Mouse (Mus musculus): Measurements from ENCODE around the gene Cnot1. TPM values are rescaled to one million over a fixed set of nuclear protein-coding genes. Genes with fewer than 3 reads are reported as not detected.

Gene Cnot1
- total and polyA plus RNA-seq, 2 experiments from 2014 or later: 25.4 to 141 TPM

DNA sequence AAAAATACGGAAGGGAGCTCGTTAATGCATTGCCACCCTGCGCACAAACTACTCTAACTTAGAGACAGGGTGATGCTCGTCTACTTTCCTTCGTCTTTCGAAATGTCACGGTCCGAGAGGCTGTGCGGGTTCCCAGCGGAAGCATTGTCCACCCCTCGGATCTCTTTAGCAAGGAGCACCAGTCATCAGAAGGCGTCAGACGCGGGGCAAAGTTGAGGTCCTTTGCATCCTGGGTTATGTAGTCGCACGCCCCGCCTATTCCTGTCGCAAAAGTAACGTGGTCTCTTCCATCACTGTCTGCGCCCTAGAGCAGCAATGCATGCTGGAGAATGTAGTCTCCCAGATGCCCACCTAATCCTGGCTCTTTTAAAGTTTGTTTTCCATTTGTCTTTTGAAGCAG is 597 bp upstream of the Cnot1 start:
- ATAC-seq: peak; percentile 94
- peak; percentile 98 for DNase-seq (ENCODE audit: low spot score)
- H3K27ac ChIP-seq: peak overlapping the region; percentile 96
- WGBS: under 1% methylated on average over 20 of the region's 20 CpGs
- no peak for TF ChIP-seq CTCF (IDR thresholded peaks at IDR 0.05; ENCODE audit: low read depth)
- peak overlapping the region; percentile 97 for H3K9ac ChIP-seq (replicated peaks; ENCODE audit: low read length)
- peak overlapping the region; percentile 98 for H3K4me3 ChIP-seq (ENCODE audit: low read length)
- no peaks in the 10 kb centered on the region for H3K36me3 ChIP-seq (ENCODE audit: insufficient read depth, low read length)
- peaks cover 10% of the 10 kb centered on the region for H3K4me1 ChIP-seq (ENCODE audit: insufficient read depth, low read length)
- peak overlapping the region; percentile 92 for H3K4me2 ChIP-seq (ENCODE audit: low read depth, low read length)
- no peaks in the 10 kb centered on the region for H3K9me3 ChIP-seq (ENCODE audit: low read length)
- no peaks in the 10 kb centered on the region for H3K27me3 ChIP-seq (ENCODE audit: insufficient read depth, low read length)

DNA sequence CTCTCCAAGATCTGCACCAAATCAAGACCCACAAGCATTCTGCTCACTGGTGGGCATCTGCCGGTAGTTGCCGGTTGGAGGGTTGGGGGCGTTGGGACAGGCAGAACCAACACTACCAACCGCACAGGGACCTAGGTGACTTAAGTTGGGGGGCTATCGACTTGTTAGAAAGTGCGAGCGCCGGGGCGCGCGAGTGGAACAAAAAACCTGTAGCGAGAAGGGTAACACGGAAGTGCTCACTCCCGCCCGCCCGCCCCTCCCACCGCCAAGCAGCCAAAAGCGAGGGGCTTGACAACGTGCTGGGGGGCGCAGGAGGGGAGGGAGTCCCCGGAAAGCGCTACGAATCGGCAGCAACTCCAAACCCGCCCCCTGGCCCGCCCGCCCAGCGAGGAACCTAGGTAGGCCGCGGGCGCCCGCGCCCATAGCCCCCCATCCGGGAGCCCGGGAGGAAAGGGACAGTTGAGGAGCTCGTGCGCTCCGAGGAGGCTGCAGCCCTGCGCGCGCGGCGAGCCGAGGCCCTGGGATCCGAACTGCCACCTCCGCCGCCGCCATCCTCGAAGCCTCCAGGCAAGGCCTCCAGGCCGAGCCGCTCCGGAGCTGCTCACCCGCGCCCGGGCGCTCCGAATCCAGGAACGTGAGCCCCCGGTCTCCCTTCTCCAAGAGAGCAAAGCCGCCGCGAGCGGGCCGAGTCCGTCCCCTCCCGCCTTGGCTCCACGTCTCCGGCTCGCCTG is 638 bp downstream of the Cnot1 start:
- DNase-seq (ENCODE audit: low spot score) (peak; percentile 43), ATAC-seq (no peak)
- no peak for TF ChIP-seq CTCF (IDR thresholded peaks at IDR 0.05; ENCODE audit: low read depth)
- Histone ChIP-seq H3K27ac (peak overlapping the region; percentile 96), H3K4me1 (ENCODE audit: insufficient read depth, low read length) (peaks cover 10% of the 10 kb centered on the region), H3K9ac (replicated peaks; ENCODE audit: low read length) (peak overlapping the region; percentile 97), H3K27me3 (ENCODE audit: insufficient read depth, low read length) (no peaks in the 10 kb centered on the region), H3K9me3 (ENCODE audit: low read length) (no peaks in the 10 kb centered on the region), H3K4me2 (ENCODE audit: low read depth, low read length) (peak overlapping the region; percentile 92), H3K4me3 (ENCODE audit: low read length) (peak overlapping the region; percentile 98), H3K36me3 (ENCODE audit: insufficient read depth, low read length) (no peaks in the 10 kb centered on the region)
- under 1% methylated on average over 62 of the region's 69 CpGs for WGBS

DNA sequence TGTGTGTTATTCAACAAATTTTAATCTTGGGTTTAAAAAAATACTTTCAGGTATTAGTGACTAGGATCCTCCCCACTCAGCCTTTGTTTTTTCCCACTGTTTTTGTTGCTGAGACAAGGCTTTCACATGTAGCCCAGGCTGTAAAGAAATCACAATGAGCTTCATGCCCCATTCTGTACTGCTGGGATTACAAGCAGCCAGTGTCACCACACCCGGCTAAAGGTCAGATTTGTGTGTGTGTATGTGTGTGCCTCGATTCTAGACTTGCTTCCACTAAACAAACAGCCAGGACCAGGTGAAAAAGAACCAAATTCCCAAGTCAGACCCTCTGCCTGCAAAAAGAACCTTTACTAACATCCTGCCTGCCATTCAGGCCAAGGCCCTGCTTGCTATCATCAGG is 1.8 kb downstream of the Cnot1 start:
- Histone ChIP-seq H3K4me1 (ENCODE audit: insufficient read depth, low read length) (peaks cover 10% of the 10 kb centered on the region), H3K36me3 (ENCODE audit: insufficient read depth, low read length) (no peaks in the 10 kb centered on the region), H3K4me3 (ENCODE audit: low read length) (peak overlapping the region; percentile 98), H3K4me2 (ENCODE audit: low read depth, low read length) (peak overlapping the region; percentile 92), H3K9me3 (ENCODE audit: low read length) (no peaks in the 10 kb centered on the region), H3K27me3 (ENCODE audit: insufficient read depth, low read length) (no peaks in the 10 kb centered on the region), H3K9ac (replicated peaks; ENCODE audit: low read length) (peak overlapping the region; percentile 97; the same call in 1 of the 2 replicates), H3K27ac (no peak overlapping the region)
- ATAC-seq: no peak
- no peak for DNase-seq (ENCODE audit: low spot score)
- TF ChIP-seq CTCF (IDR thresholded peaks at IDR 0.05; ENCODE audit: low read depth): no peak
- 62% methylated on average over 2 of the region's 2 CpGs for WGBS

DNA sequence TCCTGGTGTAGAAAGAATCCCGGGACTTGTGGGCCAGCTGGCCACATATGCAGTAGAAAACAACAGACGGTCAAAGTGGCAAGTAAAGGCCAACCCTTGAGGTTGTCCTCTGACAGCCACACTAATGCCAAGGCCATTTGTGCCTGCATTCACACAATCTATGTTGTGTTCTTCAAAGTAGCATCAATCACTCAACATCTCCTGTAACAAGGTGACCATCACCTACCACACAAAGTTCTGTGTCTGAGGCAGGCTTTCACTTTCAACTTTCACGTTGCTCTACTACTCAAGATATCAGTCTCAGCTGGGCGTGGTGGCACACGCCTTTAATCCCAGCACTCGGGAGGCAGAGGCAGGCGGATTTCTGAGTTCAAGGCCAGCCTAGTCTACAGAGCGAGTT is 5.0 kb downstream of the Cnot1 start:
- DNase-seq (ENCODE audit: low spot score): no peak
- no peak for ATAC-seq
- Histone ChIP-seq H3K36me3 (ENCODE audit: insufficient read depth, low read length) (no peaks in the 10 kb centered on the region), H3K4me2 (ENCODE audit: low read depth, low read length) (no peak overlapping the region), H3K9ac (replicated peaks; ENCODE audit: low read length) (no peak overlapping the region), H3K27me3 (ENCODE audit: insufficient read depth, low read length) (no peaks in the 10 kb centered on the region), H3K4me3 (ENCODE audit: low read length) (no peak overlapping the region), H3K9me3 (ENCODE audit: low read length) (no peaks in the 10 kb centered on the region), H3K27ac (no peak overlapping the region), H3K4me1 (ENCODE audit: insufficient read depth, low read length) (peaks cover 13% of the 10 kb centered on the region)
- WGBS: 87% methylated on average over 8 of the region's 8 CpGs
- TF ChIP-seq CTCF (IDR thresholded peaks at IDR 0.05; ENCODE audit: low read depth): no peak

DNA sequence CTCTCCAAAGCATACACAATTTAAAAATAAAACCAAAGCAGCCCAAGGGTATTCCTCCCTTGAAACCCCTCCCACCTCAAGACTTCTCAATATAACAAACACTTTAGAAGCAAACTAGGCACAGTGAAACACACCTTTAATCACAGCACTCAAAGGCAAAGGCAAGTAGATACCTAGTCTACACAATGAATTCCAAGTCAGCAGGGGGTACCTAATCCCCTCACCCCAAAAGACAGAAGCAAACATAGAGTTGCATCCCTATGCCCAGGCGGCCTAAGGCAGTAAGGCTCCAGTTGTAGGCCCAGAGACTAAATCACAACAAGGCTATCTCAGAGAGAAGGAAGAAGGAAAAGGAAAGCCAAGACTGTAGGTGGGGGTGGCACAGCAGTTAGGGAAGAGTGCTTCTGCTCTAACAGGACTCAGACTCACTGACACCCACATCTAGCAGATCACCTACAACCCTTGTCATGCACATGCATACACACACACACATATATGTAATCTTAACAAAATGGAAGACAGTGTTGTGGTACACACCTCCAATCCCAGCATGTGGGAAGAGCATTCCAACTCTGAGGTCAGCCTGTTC is 5.7 kb downstream of the Cnot1 start:
- ATAC-seq (no peak), DNase-seq (ENCODE audit: low spot score) (no peak)
- Histone ChIP-seq H3K9me3 (ENCODE audit: low read length) (no peaks in the 10 kb centered on the region), H3K4me3 (ENCODE audit: low read length) (no peak overlapping the region), H3K27me3 (ENCODE audit: insufficient read depth, low read length) (no peaks in the 10 kb centered on the region), H3K9ac (replicated peaks; ENCODE audit: low read length) (no peak overlapping the region), H3K27ac (no peak overlapping the region), H3K36me3 (ENCODE audit: insufficient read depth, low read length) (no peaks in the 10 kb centered on the region), H3K4me2 (ENCODE audit: low read depth, low read length) (no peak overlapping the region), H3K4me1 (ENCODE audit: insufficient read depth, low read length) (peaks cover 13% of the 10 kb centered on the region)
- 87% methylated on average over 1 of the region's 1 CpGs for WGBS
- TF ChIP-seq CTCF (IDR thresholded peaks at IDR 0.05; ENCODE audit: low read depth): no peak

DNA sequence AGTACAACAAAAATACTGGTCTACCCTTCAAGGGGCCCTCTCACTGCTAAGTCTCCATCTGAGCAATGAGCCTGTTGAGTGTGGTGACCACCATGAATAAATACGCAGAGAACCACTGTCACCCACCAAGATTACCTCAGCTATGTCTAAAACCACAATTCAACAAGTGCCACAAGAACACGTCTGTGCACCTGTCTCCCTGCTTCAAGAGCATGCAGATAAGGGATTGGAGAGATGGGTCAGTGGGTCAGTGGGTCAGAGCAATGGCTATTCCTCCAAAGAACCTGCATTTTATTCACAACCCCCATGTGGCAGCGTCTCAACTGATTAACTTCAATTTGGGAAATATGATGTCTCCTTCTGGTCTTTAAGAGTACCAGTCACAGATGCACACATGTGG is 6.9 kb downstream of the Cnot1 start:
- Histone ChIP-seq H3K27me3 (ENCODE audit: insufficient read depth, low read length) (no peaks in the 10 kb centered on the region), H3K4me3 (ENCODE audit: low read length) (no peak overlapping the region), H3K4me1 (ENCODE audit: insufficient read depth, low read length) (peaks cover 6% of the 10 kb centered on the region; the same call in 1 of the 2 replicates), H3K9ac (replicated peaks; ENCODE audit: low read length) (no peak overlapping the region), H3K27ac (no peak overlapping the region), H3K36me3 (ENCODE audit: insufficient read depth, low read length) (no peaks in the 10 kb centered on the region), H3K4me2 (ENCODE audit: low read depth, low read length) (no peak overlapping the region), H3K9me3 (ENCODE audit: low read length) (no peaks in the 10 kb centered on the region)
- no peak for TF ChIP-seq CTCF (IDR thresholded peaks at IDR 0.05; ENCODE audit: low read depth)
- WGBS: 94% methylated on average over 3 of the region's 3 CpGs
- DNase-seq (ENCODE audit: low spot score): no peak
- no peak for ATAC-seq

DNA sequence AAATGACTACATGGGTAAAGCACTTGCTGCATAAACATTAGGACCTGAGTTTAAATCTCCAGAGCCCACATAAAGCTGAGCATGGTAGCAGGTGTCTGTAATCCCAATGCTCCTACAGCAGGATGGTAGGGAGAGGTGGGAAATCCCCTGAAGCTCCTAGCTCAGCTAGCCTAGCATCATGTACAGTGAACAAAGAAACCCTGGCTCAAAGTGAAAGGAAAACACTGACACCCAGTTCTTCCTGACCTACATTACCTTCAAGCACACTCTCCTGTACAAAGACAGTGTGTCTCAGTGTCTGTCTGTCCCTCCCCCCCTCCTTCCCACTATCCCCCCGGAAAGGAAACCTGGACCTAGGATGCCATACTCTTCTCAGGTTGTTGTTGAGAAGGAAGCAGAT is 7.4 kb downstream of the Cnot1 start:
- 72% methylated on average over 1 of the region's 1 CpGs for WGBS

More for the DNA sequence above, 7.4 kb downstream of the Cnot1 start:
- no peak for DNase-seq (ENCODE audit: low spot score)
- H3K27ac ChIP-seq: no peak overlapping the region
- no peak overlapping the region for H3K9ac ChIP-seq (replicated peaks; ENCODE audit: low read length)
- H3K4me1 ChIP-seq (ENCODE audit: insufficient read depth, low read length): 0 out of 2 replicates have a peak, but pooled peaks cover 3% of the 10 kb centered on the region
- H3K27me3 ChIP-seq (ENCODE audit: insufficient read depth, low read length): no peaks in the 10 kb centered on the region
- no peak overlapping the region for H3K4me2 ChIP-seq (ENCODE audit: low read depth, low read length)
- H3K9me3 ChIP-seq (ENCODE audit: low read length): no peaks in the 10 kb centered on the region
- no peak for TF ChIP-seq CTCF (IDR thresholded peaks at IDR 0.05; ENCODE audit: low read depth)
- ATAC-seq: no peak
- H3K4me3 ChIP-seq (ENCODE audit: low read length): no peak overlapping the region
- no peaks in the 10 kb centered on the region for H3K36me3 ChIP-seq (ENCODE audit: insufficient read depth, low read length)
